Mouse (Mus musculus) mature B cell (primary cell): ENCODE results near the gene Apod.
"Not testable (repeated sequence)": the region's sequence is repeated elsewhere in the genome, so short reads cannot be mapped to it uniquely, and the experiment has no call there.

Experiments
- in situ Hi-C: fragments of 300-500 bp; cut with MboI; formaldehyde crosslinking; loops from 2 replicates; pipeline ENCODE4 v1.14.3; 2019

Gene Apod

DNA sequence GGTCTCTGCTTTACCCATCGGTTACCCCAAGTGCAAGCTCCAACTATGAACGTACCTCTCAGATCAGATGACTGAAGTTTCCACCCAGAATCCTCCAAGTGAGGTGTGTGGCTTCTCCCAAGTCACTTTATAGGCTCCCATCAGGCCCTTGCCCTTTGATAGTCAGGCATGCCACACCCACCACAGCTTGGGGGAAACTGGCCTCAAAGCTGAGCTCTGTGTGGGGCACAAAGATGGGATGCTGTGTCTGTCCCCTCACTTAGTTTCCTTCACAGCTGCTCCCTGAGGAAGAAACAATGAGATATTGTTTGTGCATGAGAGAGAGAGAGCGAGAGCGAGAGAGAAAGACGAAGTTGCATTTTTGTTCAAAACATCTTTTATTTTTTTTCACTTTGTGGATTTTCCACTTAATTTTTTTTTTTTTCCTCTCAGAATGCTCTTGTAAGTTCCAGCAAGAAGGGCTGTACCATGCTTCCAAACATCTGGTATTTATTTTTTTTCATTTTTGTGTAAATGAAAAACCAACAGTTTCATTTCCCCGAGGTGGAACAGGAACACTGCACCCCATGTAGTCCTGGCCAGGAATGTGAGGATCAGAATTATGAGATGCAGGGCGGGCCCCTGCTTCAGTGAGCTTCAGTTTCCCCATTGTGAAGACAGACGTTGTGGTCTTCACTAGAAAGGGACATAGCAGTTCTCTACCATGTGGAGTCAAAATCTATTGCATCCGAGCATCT lies at the start of gene Apod:
Gene Apod (minus strand): TSS at position 312 of the 737 bp plus-strand sequence.
- in situ Hi-C loops: no loop called here

DNA sequence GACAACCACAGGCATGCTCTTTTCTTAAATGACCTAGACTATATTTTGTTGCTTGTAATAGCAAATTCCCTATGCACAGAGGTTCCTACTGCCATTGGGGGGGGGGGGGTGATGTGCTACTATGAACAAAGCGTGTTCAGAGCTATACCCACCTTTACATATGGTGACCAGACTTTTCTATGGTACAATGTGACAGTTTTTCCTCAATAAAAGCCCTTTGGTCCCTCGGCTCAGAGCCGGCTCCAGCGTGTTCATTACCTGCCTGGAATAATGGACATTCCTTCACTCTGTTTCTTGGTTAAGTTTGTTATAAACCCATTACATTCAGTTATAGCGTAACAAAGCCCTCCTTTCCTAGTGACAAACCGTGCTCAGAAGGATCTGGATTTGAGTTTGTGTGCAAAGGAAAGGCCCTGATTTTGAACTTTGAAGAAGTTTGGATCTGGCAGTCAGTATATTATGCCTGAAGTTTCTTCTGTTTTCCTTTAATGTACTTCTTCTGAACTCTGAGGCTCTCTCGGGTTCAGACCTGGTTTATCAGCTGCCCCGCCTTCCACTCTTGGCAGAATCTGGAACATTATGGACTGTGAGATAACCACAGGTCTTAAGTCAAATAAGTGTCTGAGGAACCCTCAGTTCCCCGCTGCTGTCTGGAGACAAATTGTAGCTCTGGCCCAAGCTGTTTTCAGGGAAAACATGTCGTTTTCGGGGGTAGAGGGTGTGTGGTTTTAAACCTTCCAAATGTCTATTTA lies 49.3 kb upstream of the Apod start:
- in situ Hi-C loops: loop anchor here (25.0 kb wide), 1 partner anchor 777 kb away; the partner anchor contains the start of genes Fam43a and Lsg1

DNA sequence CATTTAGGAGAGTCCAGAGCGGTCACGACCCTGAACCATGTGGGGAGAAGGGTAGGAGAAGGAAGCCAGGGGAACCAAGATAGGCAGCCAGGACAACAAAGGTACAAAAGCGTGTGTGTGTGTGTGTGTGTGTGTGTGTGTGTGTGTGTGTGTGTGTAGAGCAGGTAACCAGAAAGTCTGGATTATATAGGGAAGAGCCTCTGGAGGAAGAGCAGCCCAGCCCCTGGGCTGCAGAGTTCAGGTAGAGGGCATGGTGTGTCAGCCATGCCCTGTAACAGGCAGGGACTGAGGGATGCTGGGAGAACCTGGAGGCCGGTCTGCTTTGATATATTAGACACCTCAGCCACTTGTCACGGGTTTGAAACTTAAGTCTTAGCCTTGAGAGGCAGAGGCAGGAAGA lies 44.9 kb upstream of the Apod start:
- in situ Hi-C loops: loop anchor here (25.0 kb wide), 1 partner anchor 772 kb away; the partner anchor contains the start of genes Fam43a and Lsg1

DNA sequence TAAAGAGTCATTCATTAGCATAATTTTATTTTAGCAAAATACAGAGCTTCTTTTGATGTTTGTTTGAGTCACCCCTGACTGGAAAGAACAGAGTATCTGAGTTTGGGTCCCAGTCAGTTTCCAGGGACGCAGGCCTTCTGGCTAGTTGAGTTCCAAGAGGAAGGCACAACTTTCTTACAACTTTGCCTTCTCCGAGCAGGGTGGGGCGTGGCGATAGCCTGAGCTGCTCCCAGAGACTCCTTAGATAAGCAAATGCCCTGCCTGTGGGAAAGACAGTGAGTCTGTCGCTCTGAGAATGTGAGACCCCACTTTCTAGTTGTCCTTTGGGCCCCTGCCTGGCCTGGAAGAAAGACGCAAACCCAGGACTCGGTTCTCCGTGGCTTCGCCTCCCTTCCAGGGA lies 44.4 kb upstream of the Apod start:
- in situ Hi-C loops: loop anchor here (25.0 kb wide), 1 partner anchor 772 kb away; the partner anchor contains the start of genes Fam43a and Lsg1

DNA sequence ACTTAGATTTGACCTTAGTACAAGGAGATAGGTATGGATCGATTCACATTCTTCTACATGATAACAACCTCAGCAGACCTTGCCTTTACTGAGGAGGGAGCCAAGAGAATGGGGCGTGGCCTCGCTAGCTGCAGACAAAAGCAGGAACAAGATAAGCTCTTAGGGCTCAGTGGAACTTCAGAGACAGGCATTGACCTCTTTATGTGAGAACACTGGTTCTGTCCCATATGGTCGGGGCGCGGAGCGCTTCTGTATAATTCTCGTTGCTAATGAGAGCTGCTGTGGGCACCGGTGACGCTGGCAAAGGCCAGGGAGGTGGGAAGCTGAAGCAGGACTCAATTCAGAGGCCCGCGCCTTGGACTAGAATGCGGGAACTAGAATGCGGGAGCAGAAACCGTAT lies 44.0 kb upstream of the Apod start:
- in situ Hi-C loops: loop anchor here (25.0 kb wide), 1 partner anchor 771 kb away; the partner anchor contains the start of genes Fam43a and Lsg1

DNA sequence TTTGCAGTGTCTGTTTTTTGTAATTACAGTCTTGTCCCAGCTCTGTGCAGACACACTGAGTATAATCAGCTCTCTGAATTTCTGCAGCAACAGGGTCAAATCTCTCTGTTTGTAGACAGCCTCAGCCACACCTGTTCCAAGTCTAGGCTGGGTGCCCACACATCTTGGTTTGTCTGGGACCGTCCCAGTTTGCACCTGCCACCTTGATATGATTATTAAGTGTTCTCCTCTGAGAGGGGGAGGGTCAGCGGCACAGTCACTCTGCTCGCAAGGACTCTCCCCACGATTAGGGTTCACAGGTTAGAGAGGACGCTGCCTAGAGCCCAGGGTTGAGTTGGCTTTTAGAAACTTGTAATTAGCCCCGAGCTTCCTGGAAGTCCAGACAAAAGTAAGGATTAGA lies 41.3 kb upstream of the Apod start:
- in situ Hi-C loops: loop anchor here (25.0 kb wide), 1 partner anchor 769 kb away; the partner anchor contains the start of genes Fam43a and Lsg1

DNA sequence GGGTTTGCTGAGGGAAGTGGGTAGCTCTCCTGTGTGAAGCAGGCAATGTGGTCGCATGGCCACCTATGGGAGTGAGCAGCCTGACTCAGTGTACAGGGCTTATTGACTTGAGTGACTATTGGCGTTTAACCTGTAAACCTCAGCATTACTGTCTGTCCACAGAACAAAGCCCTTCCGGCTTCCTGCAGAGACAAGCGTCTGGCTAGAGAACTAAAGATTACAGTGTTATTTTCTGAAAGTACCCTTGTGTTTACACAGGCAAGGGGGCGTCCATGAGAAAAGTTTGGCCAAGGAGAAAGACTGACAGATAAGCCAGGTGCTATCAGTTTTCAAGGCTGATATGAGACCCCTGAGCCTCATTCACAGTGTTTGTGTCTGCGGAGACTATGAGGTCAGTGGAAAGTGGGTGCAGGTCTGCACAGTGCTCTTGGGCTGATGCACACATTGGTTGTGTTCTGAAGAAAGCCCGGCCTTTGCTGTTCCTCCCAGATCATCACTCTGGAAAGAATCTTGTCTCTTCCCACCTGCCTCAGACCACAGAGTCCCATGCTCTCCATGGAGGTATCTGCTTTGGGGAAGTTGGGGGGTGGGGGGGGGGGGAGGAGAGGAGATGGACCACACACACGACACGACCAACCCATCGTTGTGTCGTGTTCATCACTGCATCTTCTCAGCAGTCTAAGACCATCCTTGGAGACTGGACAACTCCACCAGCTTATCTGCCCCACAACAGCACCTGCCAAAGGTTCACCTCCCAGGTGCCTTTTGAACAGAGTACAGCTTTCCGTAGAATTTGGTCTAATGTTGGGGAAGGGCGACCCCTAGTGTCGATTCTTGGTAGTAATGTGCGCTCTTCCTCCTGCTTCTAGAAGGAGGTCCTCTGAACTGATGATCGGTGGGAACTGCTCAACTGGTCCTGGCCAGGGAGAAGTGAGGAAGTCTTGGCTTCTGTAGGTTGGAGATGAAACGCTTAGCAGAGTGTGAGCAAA lies 40.0 kb upstream of the Apod start:
- in situ Hi-C loops: loop anchor here (25.0 kb wide), 1 partner anchor 767 kb away; the partner anchor contains the start of genes Fam43a and Lsg1

DNA sequence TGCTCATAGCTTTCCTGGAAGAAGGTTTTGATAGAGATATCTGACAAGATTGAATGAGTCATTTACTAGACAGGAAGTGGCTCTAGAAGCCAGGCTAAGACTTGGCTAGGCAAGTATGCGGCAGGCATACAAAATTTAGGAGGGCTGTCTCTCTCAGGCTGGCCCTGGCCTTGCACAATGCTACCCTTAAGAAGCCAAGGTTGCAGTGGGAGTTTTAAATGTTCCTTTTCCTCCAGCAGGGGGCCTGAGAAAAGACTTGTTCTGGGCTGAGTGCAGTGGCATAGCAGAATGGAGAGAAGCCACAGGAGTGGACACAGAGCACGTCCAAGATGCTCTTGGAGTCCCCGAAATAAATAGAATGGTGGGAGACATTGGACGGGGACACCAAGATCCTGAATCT lies 38.4 kb upstream of the Apod start:
- in situ Hi-C loops: loop anchor here (25.0 kb wide), 1 partner anchor 766 kb away; the partner anchor contains the start of genes Fam43a and Lsg1

DNA sequence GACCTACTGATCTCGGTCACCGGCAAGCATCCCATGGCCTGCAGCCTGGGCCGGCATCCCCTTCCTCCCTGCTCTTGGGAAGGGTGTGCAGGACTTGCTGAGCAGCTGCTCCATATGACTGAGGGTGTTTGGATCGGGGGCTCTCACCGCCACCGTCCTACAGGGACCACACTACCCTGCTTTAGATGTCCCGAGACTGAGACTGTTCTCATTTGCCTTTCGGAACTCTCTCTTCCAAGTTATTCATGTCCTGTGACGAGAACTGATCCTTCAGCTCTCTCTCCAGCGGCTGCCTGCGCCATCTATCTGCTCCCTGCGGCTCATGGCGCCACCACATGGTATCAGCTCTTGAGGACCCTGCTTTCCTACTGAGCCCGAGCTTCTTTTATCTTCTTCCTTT lies 33.0 kb upstream of the Apod start:
- in situ Hi-C loops: no loop called here

DNA sequence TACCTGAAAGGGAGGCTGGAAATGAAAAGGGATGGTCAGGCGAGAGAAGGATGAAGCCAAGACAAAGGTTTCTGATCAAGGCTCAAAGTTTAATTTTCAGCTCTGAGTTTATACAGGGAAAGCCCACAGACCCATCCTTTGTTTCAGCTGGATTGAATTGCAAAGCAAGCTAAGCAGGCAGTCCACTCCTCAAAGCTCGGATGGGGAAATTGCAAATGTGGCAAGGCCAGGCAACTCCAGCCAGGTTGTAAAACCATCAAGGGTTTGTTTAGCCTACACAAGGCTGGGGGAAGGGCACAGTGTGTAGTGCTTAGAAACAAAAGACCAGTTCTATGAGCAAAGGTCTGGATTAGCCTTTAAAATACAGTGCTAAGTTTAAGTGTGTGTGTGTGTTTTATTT lies 28.4 kb upstream of the Apod start:
- in situ Hi-C loops: no loop called here

DNA sequence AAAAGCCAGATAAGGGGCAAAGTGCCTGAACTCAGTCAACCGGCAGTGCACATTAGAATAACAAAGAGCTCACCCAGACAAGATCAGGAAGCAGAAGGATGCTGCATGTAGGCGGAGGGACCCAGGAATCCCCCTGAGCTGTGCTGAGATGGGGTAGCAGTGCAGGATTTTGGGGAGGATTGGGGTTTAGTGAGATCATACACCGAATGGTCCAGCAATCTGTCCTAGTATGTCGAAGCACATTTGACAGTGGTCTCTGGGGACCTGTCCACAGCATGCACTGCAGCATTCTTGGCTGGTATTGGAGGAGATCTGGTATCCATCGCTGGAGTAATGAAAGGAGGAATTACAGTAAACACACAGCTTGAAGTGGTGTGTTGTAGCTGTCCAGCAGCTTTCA lies 27.9 kb upstream of the Apod start:
- in situ Hi-C loops: no loop called here

DNA sequence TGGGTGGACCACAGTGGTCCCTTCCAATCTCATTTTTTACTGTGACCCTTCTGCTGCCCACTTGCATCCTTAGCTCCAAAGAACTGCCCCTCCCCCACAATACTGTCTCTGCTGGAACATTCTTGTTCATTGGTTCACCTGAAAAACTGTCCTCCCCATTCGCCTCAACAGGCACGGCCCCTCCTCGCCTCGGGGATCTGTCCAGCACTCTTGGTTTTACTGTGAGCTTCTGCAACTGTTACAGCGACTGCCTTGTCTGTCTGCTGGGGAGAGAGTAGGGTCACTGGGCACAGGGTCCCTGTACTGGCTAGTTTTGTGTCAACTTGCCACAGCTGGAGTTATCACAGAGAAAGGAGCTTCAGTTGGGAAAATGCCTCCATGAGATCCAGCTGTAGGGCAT lies 24.7 kb upstream of the Apod start:
- in situ Hi-C loops: no loop called here

DNA sequence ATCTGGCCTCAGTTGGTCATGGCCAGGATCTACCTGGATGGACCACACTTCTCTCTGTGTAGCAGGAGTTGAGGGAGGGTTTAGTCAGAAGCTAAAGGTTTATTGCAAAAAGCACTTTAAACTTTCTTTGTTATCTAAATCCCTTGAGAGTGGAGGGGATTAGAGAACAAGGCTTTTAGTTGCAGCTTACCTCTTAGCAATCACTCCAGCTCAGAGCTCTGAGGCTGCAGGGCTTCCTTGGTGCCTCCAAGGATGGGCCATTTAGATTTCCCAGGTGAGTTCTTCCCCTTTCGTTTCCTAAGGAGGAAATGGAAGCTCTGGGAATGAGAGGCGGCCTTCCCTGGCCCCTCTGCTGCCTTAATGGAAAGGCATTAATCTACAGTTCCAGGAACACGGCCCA lies 23.3 kb upstream of the Apod start:
- in situ Hi-C loops: no loop called here

DNA sequence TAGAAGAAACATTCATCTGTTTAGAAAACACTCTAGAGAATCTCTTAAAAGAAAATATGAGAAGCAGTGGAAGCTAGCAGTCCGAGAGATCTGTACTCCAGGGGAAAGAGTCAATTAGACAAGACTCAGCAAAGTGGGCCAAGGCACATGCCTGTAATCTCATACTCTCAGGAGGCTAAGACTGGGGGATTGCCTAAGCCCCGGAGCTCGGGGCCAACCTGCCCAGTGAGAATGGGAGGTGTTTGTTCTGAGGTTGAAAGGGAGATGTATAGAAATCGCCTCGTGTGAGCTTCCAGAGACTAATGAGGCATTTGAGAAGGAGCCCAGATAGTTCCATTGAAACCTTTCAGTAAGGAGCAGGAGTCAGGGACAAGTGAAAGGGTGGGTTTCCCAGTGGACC lies 20.2 kb upstream of the Apod start:
- in situ Hi-C loops: no loop called here

DNA sequence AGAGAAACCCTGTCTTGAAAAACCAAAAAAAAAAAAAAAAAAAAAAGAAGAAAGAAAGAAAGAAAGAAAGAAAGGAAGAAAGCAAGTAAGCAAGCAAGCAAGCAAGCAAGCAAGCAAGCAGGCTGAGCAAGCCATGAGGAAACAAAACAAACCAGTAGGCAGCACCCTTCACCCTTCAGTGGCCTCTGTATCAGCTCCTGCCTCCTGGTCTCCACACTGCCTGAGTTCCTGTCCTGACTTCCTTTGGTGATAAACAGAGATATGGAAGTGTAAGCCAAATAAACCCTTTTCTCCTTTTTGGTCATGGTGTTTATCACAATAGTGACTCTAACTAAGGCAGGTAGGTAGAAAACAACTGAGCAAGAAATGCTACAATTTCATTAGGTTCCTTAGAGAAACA lies 18.0 kb upstream of the Apod start:
- in situ Hi-C loops: no loop called here

DNA sequence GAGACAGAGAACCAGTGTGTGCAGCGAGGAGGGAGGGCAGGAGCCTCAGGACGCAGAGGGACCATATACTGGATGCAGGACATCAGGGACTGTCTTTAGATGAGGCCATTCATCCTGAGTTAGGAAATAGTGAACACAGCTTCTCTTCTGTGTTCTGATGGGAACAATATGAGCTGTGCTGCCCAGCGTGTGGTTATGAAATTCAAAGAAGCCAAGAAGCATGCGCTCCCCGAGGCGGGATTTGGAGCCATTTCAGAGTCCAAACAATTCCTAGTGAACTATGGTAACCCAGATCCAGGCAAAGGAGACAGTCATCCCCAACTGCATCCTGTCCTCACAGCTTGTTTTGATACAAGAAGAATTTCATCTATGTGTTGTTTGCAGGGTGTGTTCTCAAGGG lies 16.4 kb upstream of the Apod start:
- in situ Hi-C loops: not testable (repeated sequence)

DNA sequence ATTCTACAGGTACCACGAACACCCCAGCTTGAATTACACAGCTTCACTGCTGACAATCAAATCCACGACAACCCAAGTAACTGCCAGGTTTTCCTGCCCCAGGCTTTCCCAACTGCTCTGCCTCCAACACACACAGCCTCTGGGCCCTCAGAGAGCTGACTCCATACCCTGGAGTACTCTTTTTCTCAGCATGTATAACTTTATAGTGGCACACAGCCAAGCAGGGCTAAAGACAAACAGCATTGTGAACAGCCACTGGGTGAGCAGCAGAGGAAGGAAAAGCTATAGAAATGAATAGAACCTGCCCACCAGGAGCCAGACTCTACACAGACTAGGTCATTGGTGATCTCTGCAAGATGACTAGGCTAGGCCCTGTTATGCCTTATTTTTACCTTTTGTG lies 15.1 kb upstream of the Apod start:
- in situ Hi-C loops: no loop called here

DNA sequence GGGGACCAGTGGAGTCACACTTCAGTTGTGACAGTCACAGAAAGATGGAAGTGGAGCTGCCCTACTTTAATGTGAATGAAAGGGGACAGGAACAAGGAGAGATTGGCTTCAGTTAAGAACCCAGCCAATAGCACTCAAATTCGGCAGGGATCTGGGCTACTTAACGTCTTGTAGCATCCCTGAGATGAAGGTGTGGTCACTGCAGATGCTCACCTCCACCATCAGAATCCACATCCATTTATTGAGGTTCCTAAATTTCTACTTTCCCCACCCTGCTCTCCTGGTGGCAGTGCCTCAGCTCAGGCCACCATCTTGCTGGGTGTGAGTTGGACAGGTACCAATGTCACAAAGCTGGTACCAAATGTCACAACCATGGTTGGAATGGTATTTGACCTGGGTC lies 13.3 kb upstream of the Apod start:
- in situ Hi-C loops: no loop called here

DNA sequence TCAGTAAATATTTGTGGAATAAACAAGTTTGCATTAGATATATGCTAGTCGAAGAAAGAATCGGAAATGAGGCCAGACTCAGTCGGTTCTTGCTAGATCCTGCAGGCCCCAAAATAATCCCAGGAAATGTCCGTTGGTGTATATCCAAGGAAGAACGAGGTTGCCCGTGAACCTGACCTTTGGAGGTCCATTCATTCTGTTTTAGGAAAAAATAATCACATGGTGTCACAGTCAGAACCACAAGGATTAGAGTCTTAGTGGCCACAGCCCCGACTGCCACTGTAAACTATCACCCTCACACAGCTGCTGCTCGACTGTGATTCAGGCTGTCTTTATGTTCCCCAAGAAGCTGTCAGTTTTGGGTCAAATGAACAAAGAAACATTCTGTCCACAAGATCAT lies 12.8 kb upstream of the Apod start:
- in situ Hi-C loops: no loop called here

DNA sequence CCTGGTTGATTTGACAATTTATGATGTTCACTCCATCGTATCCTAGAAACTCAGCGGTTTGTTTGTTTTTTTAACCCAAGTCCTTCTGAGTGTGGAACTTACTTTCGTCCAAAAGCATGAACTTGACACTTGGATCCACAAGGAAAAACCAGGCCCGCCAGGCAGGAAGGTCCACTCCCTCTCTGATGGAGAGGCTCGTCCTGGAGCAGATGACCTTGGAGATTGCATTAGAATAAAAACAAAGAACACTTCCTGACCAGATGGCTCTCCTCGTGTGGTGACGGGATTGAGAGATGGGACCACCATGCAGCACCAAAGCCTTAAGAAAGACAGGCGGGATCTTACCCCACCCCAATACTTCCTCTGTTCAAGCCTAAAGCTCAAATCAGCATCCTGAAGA lies 12.1 kb upstream of the Apod start:
- in situ Hi-C loops: no loop called here

DNA sequence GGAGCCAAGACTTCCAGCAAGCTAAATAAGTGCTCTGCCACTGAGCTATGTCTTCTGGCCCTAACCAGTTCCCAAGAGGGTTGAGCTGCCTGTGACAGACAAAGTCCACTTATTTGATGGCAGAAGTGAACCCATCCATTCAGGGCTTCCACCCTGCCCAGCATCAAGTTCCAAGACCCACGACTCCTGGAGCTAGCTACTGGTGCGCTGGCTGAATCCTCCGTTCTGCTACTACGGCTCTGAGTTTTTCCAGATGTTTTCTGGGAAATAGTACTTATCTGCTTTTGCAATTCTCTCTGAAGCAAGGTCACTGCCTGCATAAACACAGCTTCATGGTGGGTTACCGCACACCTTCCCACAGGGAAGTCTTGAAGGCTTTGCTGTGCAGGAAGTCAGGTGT lies 11.4 kb upstream of the Apod start:
- in situ Hi-C loops: no loop called here

DNA sequence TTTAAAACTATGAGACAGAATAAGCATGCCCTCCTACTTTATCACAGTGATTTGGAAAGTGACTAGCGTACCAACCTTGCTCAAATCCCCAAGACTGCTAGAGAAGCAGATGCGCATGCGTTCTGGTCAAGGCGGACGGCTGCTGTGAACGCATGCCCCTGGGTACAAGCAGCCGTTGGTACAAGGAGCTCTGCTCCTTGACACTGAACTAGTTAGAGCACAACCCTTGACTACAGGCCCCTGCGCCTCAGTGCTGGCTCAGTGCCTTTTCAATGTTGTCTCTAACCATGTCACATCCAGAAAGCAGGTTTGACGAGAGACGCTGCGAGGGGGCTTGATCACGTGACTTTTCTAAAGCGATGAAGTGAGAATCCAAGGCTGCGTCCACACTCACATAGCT lies 10.5 kb upstream of the Apod start:
- in situ Hi-C loops: no loop called here
